Mouse (Mus musculus): ENCODE measurements at regions not wholly inside any gene's neighbourhood (a gene's known extent, or its start where the extent isn't known, plus 50 kb on each side); places are given as distances from the start of the nearest gene placed in this dataset.
A peak's percentile ranks its signal among the peaks of the same experiment; 100 is the strongest.
"Not testable (repeated sequence)": the region's sequence is repeated elsewhere in the genome, so short reads cannot be mapped to it uniquely, and the experiment has no call there.

DNA sequence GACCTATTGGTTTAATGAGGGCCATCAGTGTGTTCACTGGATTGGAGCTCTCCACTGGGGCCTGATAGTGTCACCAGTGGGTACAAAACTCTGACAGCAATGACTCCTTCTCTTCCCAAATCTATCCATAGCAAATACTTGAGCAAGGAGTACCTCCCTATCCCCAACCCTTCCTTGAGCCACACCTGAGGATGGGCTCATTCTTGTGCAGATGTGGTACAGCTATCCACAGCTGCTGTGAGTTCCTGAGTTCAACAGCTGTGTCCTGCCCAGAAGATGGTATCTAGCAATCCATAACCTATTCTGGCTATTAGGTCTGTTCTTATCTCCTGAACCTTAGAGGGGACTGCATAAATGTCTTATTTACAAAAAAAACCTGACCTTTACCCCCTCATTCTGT, 148.7 kb upstream of the Cwc22 start:
- DNase-seq (ENCODE audit: low spot score in 2 of 2), result no peak

DNA sequence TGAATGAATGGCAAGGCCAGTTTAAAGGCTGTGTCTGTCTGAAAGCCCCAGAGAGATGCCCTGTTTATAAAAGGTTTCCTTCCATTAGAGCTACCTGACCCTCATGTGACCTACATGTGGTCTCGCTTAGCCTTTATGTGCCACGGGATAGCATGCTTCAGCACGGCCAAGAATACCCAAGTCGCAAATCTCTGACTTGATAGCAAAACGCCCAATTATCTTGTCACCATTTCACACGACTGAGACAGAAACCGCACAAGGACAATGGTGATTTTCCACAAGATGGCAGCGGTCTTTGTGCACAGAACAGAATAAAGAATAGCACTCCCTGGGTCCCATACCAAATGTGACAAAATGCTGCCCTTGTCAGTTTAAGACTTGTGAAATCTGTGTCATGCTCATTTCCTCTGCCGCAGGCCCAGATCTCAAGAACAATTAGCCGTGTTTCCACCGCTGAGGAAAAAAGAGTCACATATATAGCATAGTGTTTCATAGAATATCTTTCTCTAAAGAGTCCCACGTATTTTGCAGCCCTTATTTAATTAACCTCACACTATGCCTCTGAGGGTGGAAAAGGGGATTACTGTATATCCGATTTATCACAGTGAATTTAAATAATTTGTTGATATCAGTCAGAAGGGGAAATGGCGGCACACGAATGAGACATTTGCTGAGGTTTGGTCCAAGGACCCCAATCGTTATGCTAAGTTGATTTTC, 118.3 kb upstream of the Cwc22 start:
- DNase-seq (ENCODE audit: low spot score in 2 of 2), result no peak

DNA sequence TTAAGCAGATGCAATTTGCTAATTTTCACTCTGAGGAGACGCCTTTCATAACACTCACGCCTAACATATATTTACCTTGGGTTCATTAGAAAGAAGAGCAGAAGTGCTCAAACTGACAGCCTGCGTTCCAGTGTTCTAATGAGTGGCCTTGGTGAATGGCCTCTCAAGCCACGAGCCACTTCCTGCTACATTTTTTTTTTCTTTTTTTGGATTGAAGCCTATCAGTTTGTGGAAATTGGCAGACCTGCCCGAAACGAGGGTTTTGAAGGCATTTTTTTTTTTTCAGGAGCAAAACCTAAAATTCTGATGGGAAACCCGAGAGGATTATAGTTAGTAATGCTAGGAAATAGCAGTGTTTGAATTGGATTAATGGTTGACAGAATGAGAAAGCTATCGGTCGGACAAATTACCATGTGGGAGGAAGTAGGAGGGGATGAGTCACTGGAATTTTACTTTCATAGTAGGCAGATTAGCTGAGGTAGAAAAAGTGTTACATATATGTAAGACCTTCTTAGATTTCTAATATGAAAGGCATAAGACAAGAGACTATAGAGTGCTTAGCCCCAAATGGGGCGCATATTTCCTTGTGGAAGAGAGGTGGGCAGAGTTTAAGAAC, 113.7 kb upstream of the Cwc22 start:
- no peak for DNase-seq (ENCODE audit: low spot score in 2 of 2)

DNA sequence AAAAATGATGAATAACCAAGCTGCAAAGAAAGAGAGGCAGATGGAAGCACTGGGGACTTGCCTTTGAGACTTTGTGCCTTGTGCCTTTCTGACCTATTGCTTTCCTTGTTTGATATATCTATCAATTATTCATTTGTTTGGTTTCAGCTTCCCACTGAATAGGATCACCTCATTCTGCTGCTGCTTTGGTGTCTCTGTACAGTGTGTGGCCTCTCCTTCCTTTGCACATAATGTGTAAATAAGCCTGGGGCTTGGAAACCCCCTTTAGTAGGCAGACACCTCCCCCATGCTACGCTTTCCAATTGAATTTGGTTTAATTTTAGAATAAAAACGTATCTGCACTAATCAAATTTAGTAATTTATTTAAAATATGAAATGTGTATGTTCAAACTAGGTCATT, 112.8 kb upstream of the Cwc22 start:
- no peak for DNase-seq (ENCODE audit: low spot score in 2 of 2)

DNA sequence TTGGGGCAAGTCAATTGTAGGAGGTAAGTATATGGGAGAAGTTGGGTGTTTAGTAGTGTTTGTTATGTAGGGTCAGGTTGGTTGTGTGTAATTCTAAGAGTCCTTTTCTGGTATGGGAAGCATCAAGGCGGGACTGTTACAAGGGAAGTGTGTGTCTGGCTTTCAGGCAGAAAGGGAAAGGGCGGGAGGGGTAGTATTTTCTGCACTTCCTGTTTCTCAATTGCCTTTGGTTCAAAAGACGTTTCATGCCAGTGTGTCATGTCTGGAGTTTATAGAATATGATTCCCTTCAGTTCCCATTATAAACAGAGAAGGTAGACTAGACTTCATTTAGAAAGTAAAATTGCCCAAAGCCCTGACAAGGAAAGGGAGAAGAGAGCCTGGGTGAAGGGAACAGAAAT, 107.7 kb upstream of the Cwc22 start:
- no peak for DNase-seq (ENCODE audit: low spot score in 2 of 2)

DNA sequence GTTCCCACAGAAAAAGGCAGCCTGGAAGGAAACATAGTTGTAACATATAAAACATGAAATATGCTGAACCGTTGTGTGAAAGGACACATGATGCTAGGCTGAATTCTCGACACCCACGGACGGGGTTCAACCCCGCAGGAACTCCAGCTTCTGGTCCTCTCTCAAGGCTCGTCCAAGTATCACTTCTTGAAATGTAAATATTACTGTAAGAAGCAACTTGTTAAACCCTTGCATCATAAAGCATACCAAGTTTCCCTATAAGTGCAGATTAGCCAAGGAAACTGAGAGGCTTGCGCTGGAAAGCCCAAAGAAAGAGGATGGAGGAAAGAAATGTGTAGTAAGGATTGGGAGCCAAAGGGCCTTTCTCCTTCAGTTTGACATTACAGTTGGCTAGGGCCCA, 104.4 kb upstream of the Cwc22 start:
- DNase-seq (ENCODE audit: low spot score in 2 of 2), result no peak

DNA sequence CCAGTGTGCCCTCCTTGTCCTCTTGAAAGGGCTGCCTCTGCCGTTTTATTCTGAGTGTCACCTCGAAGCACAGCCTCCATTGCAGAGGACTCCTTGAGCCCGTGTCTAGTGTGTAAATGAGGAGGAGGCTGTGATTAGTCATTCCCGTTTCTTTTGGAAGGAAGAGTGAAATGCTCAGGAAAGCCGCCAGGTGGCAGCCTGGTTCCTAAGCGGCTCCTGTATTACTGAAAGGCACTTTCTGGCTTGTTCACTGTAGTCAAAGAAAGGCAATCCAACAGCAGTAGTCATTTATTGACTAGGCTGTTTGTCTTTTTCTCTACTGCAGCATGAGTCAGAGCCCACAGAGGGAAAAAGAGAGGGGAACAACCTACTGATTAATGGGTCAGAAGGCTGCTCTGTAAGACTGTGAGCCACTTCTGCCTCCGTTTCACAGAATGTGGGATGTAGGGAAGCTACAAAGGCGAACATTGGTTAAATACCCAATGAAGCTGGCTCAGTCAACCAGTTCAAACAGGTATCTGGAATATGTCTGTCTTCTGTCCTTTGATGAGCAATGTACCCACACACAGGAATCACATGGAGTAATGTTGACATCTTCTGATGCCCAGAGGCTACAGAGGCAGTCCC, 103.2 kb upstream of the Cwc22 start:
- peak; percentile 81 to 88 for DNase-seq (ENCODE audit: low spot score in 2 of 2)

DNA sequence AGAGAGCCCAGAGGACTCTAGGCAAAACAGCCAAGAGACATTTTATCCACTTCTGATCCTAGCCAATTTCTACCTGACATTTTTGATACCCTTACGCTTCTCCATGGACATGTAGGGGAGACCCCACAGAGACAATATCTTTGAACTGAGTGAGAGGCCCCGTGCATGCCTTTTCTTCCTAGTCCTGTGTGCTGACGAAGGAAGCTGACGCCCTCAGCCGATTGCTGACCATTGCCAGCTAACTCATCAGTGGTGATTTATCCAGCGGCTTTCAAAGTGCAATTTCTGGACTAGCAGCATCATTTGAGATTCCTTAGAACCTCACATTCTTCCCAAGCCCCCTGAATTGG, 102.5 kb upstream of the Cwc22 start:
- DNase-seq (ENCODE audit: low spot score in 2 of 2), result peak in 1 of 2 experiments; percentile 7

DNA sequence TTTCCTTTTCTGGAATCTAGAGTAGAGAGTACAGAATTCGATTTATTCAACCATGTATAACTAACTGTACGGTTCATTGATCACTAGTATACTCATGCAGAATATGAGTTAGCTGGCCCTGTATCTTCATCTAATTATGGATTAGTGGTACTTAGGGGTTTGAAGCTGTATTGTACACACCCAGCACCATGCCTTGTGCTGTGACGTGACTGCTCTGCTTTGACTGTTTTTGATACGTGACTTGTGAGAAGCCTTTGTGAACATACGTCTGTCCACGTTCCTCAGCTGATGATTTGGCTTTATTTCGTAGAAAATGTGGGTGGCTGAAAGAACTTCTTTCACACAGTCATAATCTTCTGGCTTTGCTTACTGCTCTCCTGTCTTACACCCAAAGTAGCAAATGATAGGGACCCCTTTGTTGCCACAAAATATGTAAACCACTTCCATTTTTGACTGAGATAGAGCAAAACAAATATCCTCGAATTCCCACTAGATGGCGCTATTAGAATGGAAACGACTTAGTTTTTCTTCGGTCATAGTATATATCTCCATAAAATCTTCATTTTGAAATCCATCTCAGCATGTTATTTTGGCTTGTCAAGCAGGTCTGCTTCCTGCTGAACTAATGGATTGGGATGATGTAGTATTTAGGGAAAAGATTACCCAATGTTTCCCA, 102.0 kb upstream of the Cwc22 start:
- no peak for DNase-seq (ENCODE audit: low spot score in 2 of 2)

DNA sequence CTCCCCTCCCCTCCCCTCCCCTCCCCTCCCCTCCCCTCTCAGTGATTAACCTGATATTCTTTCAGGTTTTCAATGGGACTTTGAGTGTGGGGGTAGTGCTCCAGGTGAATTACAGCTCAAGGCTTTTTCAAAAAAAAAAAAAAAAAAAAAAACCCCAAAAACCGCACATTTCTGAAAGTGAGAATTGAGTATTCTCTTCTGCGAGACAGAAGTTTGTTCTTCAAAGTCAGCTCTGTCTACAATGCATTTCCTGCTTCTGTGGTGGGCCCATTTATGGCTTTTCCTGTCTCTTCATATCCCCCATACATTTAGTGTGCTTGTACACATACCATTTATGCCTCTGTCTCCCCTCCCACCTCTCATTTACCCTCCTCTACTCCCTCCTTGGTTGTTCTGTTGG, 81.1 kb upstream of the Cwc22 start:
- no peak for DNase-seq (ENCODE audit: low spot score in 2 of 2)

DNA sequence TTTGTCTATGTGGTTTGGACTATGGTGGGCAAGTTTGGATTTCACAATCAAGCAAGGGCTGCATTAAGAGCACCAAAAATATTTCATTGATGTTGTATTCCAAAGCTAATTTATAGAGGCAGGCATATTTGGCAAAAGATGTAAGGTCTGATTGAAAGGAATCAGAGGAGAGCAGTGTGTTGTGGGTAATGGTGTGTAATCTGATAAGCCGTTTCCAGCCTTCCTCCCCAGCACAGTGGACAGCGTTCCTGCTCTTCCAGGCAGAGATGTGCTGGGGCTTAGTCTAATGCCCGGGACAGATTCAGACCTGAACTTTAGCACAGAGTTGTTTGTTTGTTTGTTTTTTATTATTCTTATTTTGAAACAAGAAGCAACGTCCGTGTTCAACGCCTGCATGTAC, 80.6 kb upstream of the Cwc22 start:
- no peak for DNase-seq (ENCODE audit: low spot score in 2 of 2)

DNA sequence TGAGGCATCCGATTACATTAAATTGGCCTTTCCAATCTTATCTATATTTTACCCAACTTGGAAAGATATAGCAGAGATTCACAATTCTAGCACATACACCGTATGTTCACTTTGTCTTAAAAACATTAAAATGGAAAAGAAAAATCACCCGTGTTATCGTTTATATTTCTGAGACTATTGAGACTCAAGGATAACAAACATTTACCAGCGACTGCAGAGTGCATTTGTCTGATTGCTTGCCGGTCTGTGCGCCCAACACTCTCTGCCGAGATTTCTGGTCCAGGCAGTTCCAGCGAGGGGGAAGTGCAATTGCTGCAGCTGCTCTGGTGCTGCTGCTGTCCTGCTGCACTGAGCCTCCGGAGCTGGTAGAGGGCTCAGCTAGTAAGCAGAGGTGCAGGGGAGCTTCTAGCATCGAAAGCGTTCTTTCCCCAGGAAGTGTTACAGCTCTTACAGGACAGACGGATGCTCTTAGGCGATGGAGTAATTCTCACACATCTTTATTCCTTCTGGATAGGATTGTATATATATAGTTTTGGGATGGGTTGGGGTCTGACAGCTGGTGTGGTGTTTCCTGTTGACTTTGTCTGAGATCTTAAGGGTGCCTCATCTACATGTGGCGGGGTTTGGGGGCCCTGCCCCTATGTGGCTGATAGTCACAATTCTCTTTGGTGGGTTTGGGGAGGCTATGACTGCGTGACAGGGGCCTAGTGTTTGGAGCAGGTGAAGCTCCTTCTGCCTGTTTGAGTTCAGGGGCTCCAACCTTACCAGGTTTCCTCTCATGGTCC, 79.7 kb upstream of the Cwc22 start:
- DNase-seq (ENCODE audit: low spot score in 2 of 2), result no peak

DNA sequence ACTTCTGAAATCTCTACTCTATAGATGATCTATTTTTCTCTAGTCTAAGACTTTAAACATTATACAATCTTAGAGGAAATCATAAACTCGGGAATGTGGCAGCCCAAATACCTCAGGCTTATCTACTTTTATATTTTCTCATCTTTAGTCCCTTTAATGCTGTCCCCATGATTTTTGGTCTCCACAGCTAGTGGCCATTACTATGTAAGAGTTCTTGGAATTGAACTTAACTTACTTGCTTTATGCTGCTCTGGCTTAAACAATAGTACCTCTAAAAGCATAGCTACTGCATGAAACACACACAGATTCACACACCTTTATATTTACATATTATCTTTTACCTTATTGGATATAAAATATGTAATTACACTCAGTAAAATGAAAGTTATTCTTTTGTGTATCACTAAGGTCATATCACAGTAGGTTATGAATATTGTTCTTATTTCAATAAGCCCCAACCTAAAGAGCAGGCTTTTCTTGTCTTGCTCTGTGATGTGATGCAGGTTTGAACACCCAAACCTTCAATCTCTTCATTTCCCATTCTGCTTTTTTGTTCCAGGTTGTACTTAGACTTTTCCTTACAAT, 78.9 kb upstream of the Cwc22 start:
- no peak for DNase-seq (ENCODE audit: low spot score in 2 of 2)

DNA sequence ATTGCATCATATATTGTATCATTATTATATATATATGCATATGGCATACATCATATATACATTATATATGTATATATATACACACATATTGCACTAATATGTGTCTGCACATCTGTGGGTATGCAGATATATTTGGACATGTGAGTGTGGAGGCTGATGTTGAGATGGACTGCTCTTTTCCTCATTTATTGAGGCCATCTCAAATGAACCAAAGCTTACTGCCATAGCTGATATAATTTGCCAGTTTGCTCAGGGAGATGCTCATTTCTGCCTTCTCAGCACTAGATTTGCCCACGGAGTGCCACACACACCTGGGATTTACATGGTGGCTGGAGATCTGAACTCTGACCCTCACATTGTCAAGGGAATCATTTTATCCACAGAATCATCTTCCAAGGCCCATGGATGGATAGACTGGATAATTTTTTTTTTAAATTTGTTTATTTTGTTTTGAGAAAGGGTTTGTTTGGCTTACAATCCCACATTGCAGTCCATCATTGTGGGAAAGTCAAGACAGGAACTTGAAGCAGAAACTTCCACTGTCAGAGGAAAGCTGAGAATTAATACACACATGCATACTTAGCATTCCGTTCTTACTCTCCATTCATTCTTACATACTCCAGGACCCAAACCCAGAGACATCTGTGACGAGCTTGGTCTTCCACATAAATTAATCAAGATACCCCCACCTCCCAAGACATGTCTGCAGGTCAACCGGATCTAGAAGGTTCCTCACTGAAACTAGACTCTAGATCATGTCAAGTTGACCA, 77.9 kb upstream of the Cwc22 start:
- DNase-seq (ENCODE audit: low spot score in 2 of 2), result no peak

DNA sequence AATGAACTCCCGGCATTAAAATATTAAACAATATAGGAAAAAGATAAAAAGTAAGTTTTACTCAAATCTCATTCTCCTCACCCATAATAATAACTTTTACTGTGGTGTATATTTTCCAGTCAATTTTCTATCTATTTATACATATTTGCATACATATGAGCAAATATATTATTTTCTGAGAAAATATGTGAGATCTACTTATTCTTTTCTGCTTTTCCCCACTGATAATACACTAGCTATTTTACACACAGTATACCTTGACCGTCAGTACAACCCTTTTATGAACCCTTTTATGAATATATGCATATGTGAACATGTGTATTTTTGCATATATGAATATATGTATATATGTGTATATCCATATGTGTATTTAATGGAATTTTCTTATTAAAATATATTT, 77.2 kb upstream of the Cwc22 start:
- no peak for DNase-seq (ENCODE audit: low spot score in 2 of 2)

DNA sequence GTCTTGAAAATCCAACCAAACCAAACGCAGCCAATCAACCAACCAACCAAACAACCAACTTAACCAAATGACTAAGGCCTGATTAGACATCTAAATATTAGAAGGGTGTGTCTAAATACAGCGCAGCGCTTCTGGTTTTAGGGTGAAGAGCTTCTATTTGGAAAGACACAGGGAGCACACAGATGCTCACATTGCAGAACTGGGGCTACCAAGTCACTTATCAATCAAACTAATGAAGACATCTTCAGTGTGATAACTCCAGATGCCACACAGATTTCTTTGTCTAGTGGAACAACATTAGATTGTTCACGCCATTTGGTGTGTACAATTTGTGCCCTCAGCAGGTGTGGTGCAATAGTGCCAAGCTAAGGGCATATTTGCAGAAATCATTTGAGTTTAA, 76.6 kb upstream of the Cwc22 start:
- no peak for DNase-seq (ENCODE audit: low spot score in 2 of 2)

DNA sequence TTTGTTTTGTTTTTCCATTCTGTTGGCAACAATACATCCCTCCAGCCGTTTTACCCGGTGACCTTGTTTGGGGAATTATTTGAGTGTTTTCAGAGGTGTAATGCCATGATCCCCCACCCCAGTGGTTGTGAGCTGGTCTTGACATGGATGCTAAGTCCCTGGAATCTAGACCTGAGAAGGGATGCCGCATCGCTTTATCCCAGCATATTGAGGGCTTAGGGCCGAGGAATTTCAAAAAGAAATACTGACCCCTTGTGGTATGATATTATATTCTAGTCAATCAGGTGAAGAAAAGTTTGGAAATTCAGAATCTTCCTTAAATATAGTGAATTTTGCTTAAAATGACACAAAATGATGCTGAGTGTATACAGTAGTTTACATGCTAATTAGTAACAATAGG, 75.7 kb upstream of the Cwc22 start:
- no peak for DNase-seq (ENCODE audit: low spot score in 2 of 2)

DNA sequence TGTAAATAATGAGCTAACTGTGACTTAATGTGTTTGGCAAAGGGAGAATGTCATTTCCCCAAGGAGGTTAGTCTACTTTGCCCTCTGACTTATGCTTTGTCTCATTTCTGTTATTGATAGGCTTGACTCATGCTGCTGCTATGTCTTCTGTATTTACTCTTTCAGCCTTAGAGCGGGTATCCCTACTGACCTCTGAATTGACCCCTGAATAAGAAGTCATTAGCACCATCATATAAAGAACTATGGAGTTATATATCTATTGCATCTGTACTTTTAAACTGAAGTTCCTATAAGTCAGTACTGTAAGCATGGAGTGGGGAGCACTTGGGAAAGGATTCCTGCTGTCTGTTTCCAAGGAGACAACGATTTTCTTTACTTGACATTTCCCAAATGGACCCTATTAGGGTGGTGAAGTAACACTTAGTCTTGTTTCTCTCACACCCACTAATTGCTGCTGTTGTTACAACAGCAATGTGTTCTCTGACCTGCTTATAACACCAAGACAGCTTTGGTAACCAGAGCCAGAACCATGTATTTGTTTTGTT, 75.3 kb upstream of the Cwc22 start:
- no peak for DNase-seq (ENCODE audit: low spot score in 2 of 2)

DNA sequence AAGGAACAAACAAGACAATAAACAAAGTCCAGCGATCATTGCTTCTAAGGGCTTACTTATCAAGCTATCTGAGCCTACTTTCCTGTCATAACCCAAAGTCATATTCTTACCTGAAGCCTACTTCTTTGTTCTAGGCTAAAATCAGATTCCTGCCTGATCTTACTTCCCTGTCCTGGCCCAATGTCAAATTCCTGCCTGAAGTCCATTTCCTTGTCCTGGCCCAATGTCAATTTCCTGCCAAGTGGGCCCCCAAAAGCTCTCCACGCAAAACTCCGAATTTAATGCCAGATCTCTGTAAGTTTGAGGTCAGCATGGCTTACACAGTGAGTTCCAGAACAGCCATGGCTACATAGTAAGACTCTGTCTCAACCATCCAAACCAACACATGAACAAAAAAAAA, 74.3 kb upstream of the Cwc22 start:
- no peak for DNase-seq (ENCODE audit: low spot score in 2 of 2)

DNA sequence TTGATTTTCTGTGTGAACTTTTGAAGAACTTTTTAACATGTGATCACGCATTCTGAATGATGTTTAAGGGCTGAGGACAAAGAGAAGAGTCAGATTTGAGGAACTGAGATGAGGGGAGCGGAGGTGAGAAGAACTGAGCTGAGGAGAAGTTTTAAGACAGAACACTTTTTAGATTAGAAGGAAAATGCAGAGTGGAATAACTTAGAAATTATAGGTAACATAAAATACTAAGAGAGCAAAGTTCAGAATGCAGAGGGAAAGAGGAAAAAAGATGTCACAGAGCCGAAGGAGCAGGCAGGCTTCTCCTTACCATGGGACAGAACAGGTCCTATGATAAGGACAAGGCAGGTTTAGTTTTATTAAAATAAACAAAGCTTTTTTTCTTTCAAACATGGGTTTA, 73.7 kb upstream of the Cwc22 start:
- DNase-seq (ENCODE audit: low spot score in 2 of 2), result no peak

DNA sequence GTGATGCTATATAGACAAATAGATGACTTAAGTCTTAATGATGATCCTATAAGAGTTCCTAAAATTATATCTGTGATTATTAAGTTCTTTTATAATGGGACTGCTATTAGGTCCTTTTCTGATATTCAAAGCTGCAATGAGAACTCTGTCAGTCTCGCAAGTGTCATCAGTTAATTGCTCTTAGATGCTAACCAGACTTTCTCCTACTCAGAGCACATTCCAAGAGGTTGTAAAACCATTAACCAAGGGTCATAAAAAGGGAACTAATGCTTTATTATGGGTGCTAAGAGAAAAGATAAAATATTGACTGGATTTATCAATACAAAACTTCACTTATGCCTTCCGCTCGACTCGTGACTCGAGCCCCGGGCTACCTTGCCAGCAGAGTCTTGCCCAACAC, 66.3 kb upstream of the Cwc22 start:
- DNase-seq (ENCODE audit: low spot score in 2 of 2), result not testable (repeated sequence)

All from frontal cortex, postnatal 14 days (tissue).